Mouse (Mus musculus): ENCODE measurements around the gene Gmds.

Gmds gene

GRCm38 (mm10) chr13:31812701-31813100 is 525.8 kb downstream of the Gmds start:
- DNase-seq (ENCODE audit: low read depth) = no peak

GRCm38 (mm10) chr13:31811542-31812021 is 527.0 kb downstream of the Gmds start:
- DNase-seq (ENCODE audit: low read depth) = no peak

GRCm38 (mm10) chr13:31810693-31811541 is 527.6 kb downstream of the Gmds start:
- DNase-seq (ENCODE audit: low read depth) = no peak

- no peak for DNase-seq (ENCODE audit: low read depth)
Measured at GRCm38 (mm10) chr13:31810375-31810692, 528.2 kb downstream of the Gmds start.

- peak; percentile 64 for DNase-seq (ENCODE audit: low read depth)
Measured at GRCm38 (mm10) chr13:31809701-31810100, 528.8 kb downstream of the Gmds start.

GRCm38 (mm10) chr13:31808804-31809420 is 529.6 kb downstream of the Gmds start:
- no peak for DNase-seq (ENCODE audit: low read depth)

- peak; percentile 52 for DNase-seq (ENCODE audit: low read depth)
Measured at GRCm38 (mm10) chr13:31808116-31808803, 530.3 kb downstream of the Gmds start.

- no peak for DNase-seq (ENCODE audit: low read depth)
Measured at GRCm38 (mm10) chr13:31807736-31808115, 530.8 kb downstream of the Gmds start.

GRCm38 (mm10) chr13:31806890-31807735 is 531.4 kb downstream of the Gmds start:
- DNase-seq (ENCODE audit: low read depth) = peak; percentile 34

GRCm38 (mm10) chr13:31806428-31806832 is 532.1 kb downstream of the Gmds start, which contains the start of gene Foxc1:
TSS of gene Foxc1 (plus strand) at chr13:31806633.
- DNase-seq (ENCODE audit: low read depth) = peak; percentile 89

GRCm38 (mm10) chr13:31805831-31806427 is 532.6 kb downstream of the Gmds start:
- DNase-seq (ENCODE audit: low read depth) = no peak

GRCm38 (mm10) chr13:31804571-31804970 is 534.0 kb downstream of the Gmds start:
- DNase-seq (ENCODE audit: low read depth) = no peak

GRCm38 (mm10) chr13:31803166-31804093 is 535.1 kb downstream of the Gmds start:
- no peak for DNase-seq (ENCODE audit: low read depth)

GRCm38 (mm10) chr13:31802447-31802846 is 536.1 kb downstream of the Gmds start:
- no peak for DNase-seq (ENCODE audit: low read depth)

- DNase-seq (ENCODE audit: low read depth) = no peak
Measured at GRCm38 (mm10) chr13:31801703-31802305, 536.7 kb downstream of the Gmds start.

- DNase-seq (ENCODE audit: low read depth) = peak; percentile 72
Measured at GRCm38 (mm10) chr13:31800581-31801576, 537.7 kb downstream of the Gmds start.

GRCm38 (mm10) chr13:31798075-31798474 is 540.5 kb downstream of the Gmds start:
- no peak for DNase-seq (ENCODE audit: low read depth)

GRCm38 (mm10) chr13:31797346-31797745 is 541.2 kb downstream of the Gmds start:
- no peak for DNase-seq (ENCODE audit: low read depth)

- peak; percentile 27 for DNase-seq (ENCODE audit: low read depth)
Measured at GRCm38 (mm10) chr13:31793163-31793562, 545.4 kb downstream of the Gmds start.
